Mouse (Mus musculus) spleen, postnatal 4 days (tissue): ENCODE results near the gene Pias4.
"Not testable (repeated sequence)": the region's sequence is repeated elsewhere in the genome, so short reads cannot be mapped to it uniquely, and the experiment has no call there.

ENCODE experiments used
- DNase-seq, 2 experiments: peaks; one replicate each; pipeline ENCODE4 v3.0.0; 2022; ENCODE audit warnings: low spot score in 2 of 2

Gene Pias4

GRCm38 (mm10) chr10:81167200-81168086 lies at the start of gene Pias4:
Gene Pias4 (minus strand): TSS chr10:81167923.
- DNase-seq = peak; percentile 100

GRCm38 (mm10) chr10:81217267-81217666 lies 49.5 kb upstream of the Pias4 start:
- not testable (repeated sequence) for DNase-seq

- no peak for DNase-seq
These were observed 49.1 kb upstream of the Pias4 start for GRCm38 (mm10) chr10:81216810-81217209.

DNA sequence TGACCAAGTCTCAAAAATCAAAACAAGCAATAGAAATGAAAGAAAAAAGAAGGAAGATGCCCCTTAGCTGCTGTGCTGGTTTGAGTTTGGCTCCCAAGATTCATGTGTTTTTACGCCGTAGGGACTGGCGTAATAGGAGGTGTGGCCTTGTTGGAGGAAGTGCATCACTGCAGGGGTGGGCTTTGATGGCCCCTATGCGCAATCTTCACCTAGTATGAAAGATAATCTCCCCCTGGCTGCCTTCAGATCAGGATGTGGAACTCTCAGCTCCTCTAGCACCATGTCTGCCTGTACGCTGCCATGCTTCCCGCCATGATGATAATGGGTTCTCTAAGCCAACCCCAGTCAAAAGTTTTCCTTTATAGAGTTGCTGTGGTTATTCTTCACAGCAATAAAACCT lies 48.5 kb upstream of the Pias4 start:
- DNase-seq = no peak

- DNase-seq = no peak
These were observed 42.4 kb upstream of the Pias4 start for GRCm38 (mm10) chr10:81210154-81210553.

DNA sequence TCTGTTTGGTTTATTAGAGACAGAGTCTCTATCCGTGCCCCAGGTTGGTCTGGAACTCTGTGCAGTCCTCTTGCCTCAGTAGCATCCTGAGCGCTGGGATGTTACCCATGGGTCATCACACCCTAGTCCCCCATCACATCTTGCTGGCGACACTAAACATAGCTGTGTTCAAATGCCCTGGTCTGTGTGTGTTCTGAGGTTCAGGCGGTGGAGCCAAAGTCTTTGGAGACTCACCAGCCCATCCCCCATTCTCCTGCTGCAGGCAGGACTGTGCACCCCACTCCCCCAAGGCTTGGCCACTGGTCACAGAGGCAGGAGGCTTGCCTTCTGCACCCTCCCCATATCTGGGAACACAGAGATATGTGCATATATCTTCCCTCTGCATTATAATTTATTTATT lies 36.4 kb upstream of the Pias4 start:
- DNase-seq = peak in 1 of 2 experiments; percentile 52

DNA sequence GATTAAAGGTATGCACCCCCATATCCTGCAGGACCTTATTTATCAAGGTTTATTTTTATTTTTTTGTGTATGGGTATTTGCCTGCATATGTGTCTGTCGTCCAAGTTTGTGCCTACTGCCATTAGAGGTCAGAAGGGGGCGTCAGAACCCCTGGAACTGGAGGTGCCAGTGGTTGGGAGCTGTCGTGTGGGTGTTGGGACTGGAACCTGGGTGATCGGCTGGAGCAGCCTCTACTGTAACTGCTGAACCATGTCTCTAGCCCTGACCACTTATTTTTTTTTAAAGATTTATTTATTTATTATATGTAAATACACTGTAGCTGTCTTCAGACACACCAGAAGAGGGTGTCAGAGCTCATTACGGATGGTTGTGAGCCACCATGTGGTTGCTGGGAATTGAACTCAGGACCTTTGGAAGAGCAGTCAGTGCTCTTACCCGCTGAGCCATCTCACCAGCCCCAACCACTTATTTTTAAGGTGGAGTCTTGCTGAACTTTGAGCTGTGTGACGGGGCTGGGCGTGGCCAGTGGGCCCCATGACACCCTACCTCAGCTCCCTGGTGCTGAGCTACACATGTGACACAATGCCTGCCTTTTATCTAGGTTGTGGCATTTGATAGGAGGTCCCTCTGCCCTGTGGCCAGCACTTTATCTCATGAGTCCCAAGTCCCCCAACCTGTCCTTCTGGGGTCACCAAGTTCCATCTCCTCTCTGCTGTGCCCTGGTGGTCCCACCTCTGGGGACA lies 35.4 kb upstream of the Pias4 start:
- DNase-seq = no peak

- no peak for DNase-seq
These were observed 34.4 kb upstream of the Pias4 start, which contains the start of gene Nmrk2 for GRCm38 (mm10) chr10:81201807-81202758. Gene Nmrk2 (minus strand): TSS chr10:81202051.

GRCm38 (mm10) chr10:81200605-81201287 lies 33.0 kb upstream of the Pias4 start:
- DNase-seq = no peak

DNA sequence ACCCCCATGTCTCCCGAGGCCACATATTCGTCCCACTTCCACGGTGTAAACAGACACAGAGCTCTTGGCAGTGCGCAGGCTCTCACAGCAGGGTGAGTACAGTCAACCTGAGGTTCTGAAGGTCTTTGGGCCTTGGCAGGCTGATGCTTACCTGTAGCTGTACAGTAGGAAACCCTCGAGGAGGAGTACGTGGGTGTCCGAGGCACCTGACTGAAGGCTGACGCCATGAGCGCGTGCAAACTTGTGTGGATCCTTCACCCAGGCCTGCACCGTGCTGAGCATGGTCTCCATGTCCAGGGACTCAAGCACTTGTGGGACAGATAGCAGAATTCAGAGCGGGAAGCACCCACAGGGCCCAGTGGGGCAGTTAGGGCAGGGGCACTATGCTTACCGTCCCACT lies 32.4 kb upstream of the Pias4 start:
- DNase-seq = no peak

- no peak for DNase-seq
These were observed 31.3 kb upstream of the Pias4 start for GRCm38 (mm10) chr10:81198990-81199389.

GRCm38 (mm10) chr10:81198230-81198629 lies 30.5 kb upstream of the Pias4 start:
- DNase-seq = peak; percentile 62 to 84

- DNase-seq = no peak
These were observed 29.6 kb upstream of the Pias4 start for GRCm38 (mm10) chr10:81197305-81197704.

- no peak for DNase-seq
These were observed 28.8 kb upstream of the Pias4 start for GRCm38 (mm10) chr10:81196470-81197065.

GRCm38 (mm10) chr10:81195300-81195699 lies 27.6 kb upstream of the Pias4 start:
- no peak for DNase-seq

- no peak for DNase-seq
These were observed 26.5 kb upstream of the Pias4 start for GRCm38 (mm10) chr10:81193991-81194774.

GRCm38 (mm10) chr10:81192968-81193501 lies 25.3 kb upstream of the Pias4 start:
- DNase-seq = no peak

DNA sequence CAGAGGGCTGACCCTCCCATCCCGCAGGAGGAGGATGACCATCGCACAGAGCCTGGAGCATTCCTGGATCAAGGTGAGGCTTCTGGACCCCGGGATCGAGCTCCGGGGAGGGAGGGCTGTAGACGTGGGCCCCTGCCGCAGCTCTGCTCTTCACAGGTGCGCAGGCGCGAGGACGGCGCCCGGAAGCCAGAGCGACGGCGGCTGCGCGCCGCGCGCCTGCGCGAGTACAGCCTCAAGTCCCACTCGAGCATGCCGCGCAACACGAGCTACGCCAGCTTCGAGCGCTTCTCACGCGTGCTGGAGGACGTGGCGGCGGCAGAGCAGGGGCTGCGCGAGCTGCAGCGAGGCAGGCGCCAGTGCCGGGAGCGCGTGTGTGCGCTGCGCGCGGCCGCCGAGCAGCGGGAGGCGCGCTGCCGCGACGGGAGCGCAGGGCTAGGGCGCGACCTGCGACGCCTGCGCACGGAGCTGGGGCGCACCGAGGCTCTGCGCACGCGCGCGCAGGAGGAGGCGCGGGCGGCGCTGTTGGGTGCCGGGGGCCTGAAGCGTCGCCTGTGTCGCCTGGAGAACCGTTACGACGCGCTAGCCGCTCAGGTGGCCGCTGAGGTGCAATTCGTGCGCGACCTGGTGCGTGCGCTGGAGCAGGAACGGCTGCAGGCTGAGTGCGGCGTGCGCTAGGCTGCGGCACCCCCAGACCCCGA lies 24.7 kb upstream of the Pias4 start:
- DNase-seq = peak; percentile 79 to 90
